Mouse (Mus musculus) layer of hippocampus, postnatal 36 days (tissue): ENCODE data around the gene Gkn3. TPM values are rescaled to one million over a fixed set of nuclear protein-coding genes. Genes with fewer than 3 reads are reported as not detected.

Experiments used
- DNase-seq, 2 experiments: peaks; one replicate each; pipeline ENCODE4 v3.0.0; 2022
- total RNA-seq, 2 experiments: library from RNA; stranded (reverse); gene quantifications; 2 replicates each; pipeline ENCODE4 v1.2.3; 2021

The Gkn3 gene
- total RNA-seq: 1 to 10 TPM; 1.1 to 3.5 TPM

- no peak for DNase-seq
These were observed at the start of gene Gkn3 for GRCm38 (mm10) chr6:87388877-87389276. Gene Gkn3, minus strand, starts transcription at chr6:87388935.

GRCm38 (mm10) chr6:87436745-87437144, 48.0 kb upstream of the Gkn3 start:
- DNase-seq: no peak

- DNase-seq: no peak
These were observed 47.1 kb upstream of the Gkn3 start for GRCm38 (mm10) chr6:87435791-87436190.

GRCm38 (mm10) chr6:87428487-87429044, 39.8 kb upstream of the Gkn3 start, which contains the start of gene Bmp10:
Gene Bmp10, plus strand, starts transcription at chr6:87428994.
- DNase-seq: no peak

GRCm38 (mm10) chr6:87427616-87428015, 38.9 kb upstream of the Gkn3 start:
- DNase-seq: no peak

- DNase-seq: no peak
These were observed 38.2 kb upstream of the Gkn3 start for GRCm38 (mm10) chr6:87426954-87427353.

GRCm38 (mm10) chr6:87424037-87424816, 35.5 kb upstream of the Gkn3 start:
- peak in 1 of 2 experiments; percentile 2 for DNase-seq

GRCm38 (mm10) chr6:87422304-87422703, 33.6 kb upstream of the Gkn3 start:
- no peak for DNase-seq

GRCm38 (mm10) chr6:87412011-87412410, 23.3 kb upstream of the Gkn3 start:
- no peak for DNase-seq

- DNase-seq: no peak
These were observed 12.7 kb upstream of the Gkn3 start for GRCm38 (mm10) chr6:87401456-87401855.

GRCm38 (mm10) chr6:87399886-87400566, 11.3 kb upstream of the Gkn3 start:
- DNase-seq: no peak

- DNase-seq: peak; percentile 51 to 65
These were observed 10.4 kb upstream of the Gkn3 start for GRCm38 (mm10) chr6:87399137-87399536.

GRCm38 (mm10) chr6:87394783-87395182, 6.0 kb upstream of the Gkn3 start:
- DNase-seq: no peak

- no peak for DNase-seq
These were observed 4.9 kb upstream of the Gkn3 start for GRCm38 (mm10) chr6:87393466-87394205.

GRCm38 (mm10) chr6:87389455-87389989, 787 bp upstream of the Gkn3 start:
- DNase-seq: no peak

- DNase-seq: no peak
These were observed 2.1 kb downstream of the Gkn3 start for GRCm38 (mm10) chr6:87386681-87387080.

GRCm38 (mm10) chr6:87386203-87386602, 2.5 kb downstream of the Gkn3 start:
- peak; percentile 20 to 52 for DNase-seq

- DNase-seq: no peak
These were observed 4.0 kb downstream of the Gkn3 start for GRCm38 (mm10) chr6:87384761-87385160.

GRCm38 (mm10) chr6:87383926-87384691, 4.6 kb downstream of the Gkn3 start:
- DNase-seq: no peak

GRCm38 (mm10) chr6:87373057-87373456, 15.7 kb downstream of the Gkn3 start, which contains the start of gene Gkn2:
Gene Gkn2, plus strand, starts transcription at chr6:87373357.
- DNase-seq: no peak

- DNase-seq: no peak
These were observed 19.5 kb downstream of the Gkn3 start for GRCm38 (mm10) chr6:87369223-87369622.

- no peak for DNase-seq
These were observed 34.3 kb downstream of the Gkn3 start for GRCm38 (mm10) chr6:87354441-87354840.
